Mouse (Mus musculus) hindbrain, embryonic 14.5 days (tissue): ENCODE data around the gene Zfp536. TPM values are rescaled to one million over a fixed set of nuclear protein-coding genes. Genes with fewer than 3 reads are reported as not detected.

ENCODE experiments used
- ATAC-seq: fragments of 200-750 bp; cut with Nextera tagmentation; 2 replicates; pipeline ENCODE4 v1.8.0; 2017; ENCODE audit warnings: moderate number of reproducible peaks, mild to moderate bottlenecking, moderate TSS enrichment, moderate library complexity; ENCODE audit not compliant: low FRiP score
- DNase-seq: peaks from one replicate; pipeline ENCODE4 v3.0.0-alpha.2; 2015; ENCODE audit warnings: low spot score
- H3K27ac ChIP-seq: fragments of 300-500 bp; sonication (generic); 2 replicates; pipeline ENCODE4 v1.5.1; 2014; ENCODE audit warnings: mild to moderate bottlenecking, moderate library complexity
- H3K27me3 ChIP-seq: fragments of 300-500 bp; sonication (generic); 2 replicates; pipeline ENCODE4 v1.6.1; 2014; ENCODE audit warnings: mild to moderate bottlenecking, low read length, mixed read lengths; ENCODE audit not compliant: control insufficient read depth, insufficient read depth
- H3K36me3 ChIP-seq: fragments of 300-500 bp; sonication (generic); replicated peaks from 2 replicates; pipeline ENCODE4 v1.6.1; 2014; ENCODE audit not compliant: control insufficient read depth, insufficient read depth
- H3K4me1 ChIP-seq: fragments of 300-500 bp; sonication (generic); replicated peaks from 2 replicates; pipeline ENCODE4 v1.6.1; 2014; ENCODE audit warnings: antibody characterized with exemption, low read length, mixed read lengths; ENCODE audit not compliant: control insufficient read depth, insufficient read depth
- H3K4me2 ChIP-seq: fragments of 300-500 bp; sonication (generic); replicated peaks from 2 replicates; pipeline ENCODE4 v1.6.1; 2014; ENCODE audit warnings: mild to moderate bottlenecking, moderate library complexity
- H3K4me3 ChIP-seq: fragments of 300-500 bp; sonication (generic); replicated peaks from 2 replicates; pipeline ENCODE4 v1.5.1; 2014; ENCODE audit warnings: mild to moderate bottlenecking, low read length
- H3K9ac ChIP-seq: fragments of 300-500 bp; sonication (generic); 2 replicates; pipeline ENCODE4 v1.6.1; 2014
- H3K9me3 ChIP-seq: fragments of 300-500 bp; sonication (generic); 2 replicates; pipeline ENCODE4 v1.6.1; 2016; ENCODE audit warnings: low read length; ENCODE audit not compliant: control insufficient read depth
- WGBS: fragments of 180-500 bp; shearing (Covaris S2); extraction: QIAGEN DNeasy Blood & Tissue Kit; methylation state at CpG from one replicate; pipeline ENCODE4 v1.1.7; 2014; 5-methylcytosine and 5-hydroxymethylcytosine counted together
- polyA plus RNA-seq: library from polyadenylated mRNA; unstranded; fragments of >200 nt; fragmentation: Nextera tagmentation; extraction: Ambion mirVana; gene quantifications from 2 replicates; pipeline ENCODE4 v1.2.1, GENCODE M21; 2014

Zfp536 gene
- polyA plus RNA-seq, 1 experiment from 2014 or later: 43.0 TPM

GRCm38 (mm10) chr7:37685247-37685646, 88.2 kb downstream of the Zfp536 start:
- no peak for DNase-seq
- H3K36me3 ChIP-seq: no peaks in the 10 kb centered on the region
- ATAC-seq: no peak
- no peaks in the 10 kb centered on the region for H3K9me3 ChIP-seq
- no peaks in the 10 kb centered on the region for H3K27me3 ChIP-seq
- no peak overlapping the region for H3K9ac ChIP-seq
- WGBS: 71% methylated on average over 3 of the region's 3 CpGs
- H3K4me2 ChIP-seq: no peak overlapping the region
- H3K4me3 ChIP-seq: no peak overlapping the region
- H3K27ac ChIP-seq: no peak overlapping the region
- H3K4me1 ChIP-seq: peaks cover 15% of the 10 kb centered on the region

DNA sequence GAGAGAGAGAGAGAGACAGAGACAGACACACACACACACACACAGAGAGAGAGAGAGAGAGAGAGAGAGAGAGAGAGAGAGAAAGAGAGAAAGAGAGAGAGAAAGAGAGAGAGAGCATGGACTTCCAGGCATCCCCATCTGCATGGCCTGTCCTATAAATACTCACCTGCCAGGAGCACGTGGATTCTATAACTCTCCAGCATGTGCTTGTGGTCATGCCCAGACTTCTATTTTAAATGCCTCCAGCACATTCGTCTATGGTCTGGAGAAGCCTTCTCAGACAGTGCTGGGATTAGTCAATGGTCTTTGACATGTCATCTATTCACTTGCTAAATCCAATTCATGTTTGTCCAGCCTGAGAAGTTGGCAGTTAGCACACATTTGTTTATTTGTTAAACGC, 92.1 kb downstream of the Zfp536 start:
- H3K9me3 ChIP-seq: no peaks in the 10 kb centered on the region
- DNase-seq (no peak), ATAC-seq (no peak)
- H3K9ac ChIP-seq: no peak overlapping the region
- H3K27ac ChIP-seq: no peak overlapping the region
- no peak overlapping the region for H3K4me3 ChIP-seq
- no peak overlapping the region for H3K4me2 ChIP-seq
- H3K36me3 ChIP-seq: no peaks in the 10 kb centered on the region
- no peaks in the 10 kb centered on the region for H3K4me1 ChIP-seq
- WGBS: 64% methylated on average over 3 of the region's 3 CpGs
- H3K27me3 ChIP-seq: no peaks in the 10 kb centered on the region

DNA sequence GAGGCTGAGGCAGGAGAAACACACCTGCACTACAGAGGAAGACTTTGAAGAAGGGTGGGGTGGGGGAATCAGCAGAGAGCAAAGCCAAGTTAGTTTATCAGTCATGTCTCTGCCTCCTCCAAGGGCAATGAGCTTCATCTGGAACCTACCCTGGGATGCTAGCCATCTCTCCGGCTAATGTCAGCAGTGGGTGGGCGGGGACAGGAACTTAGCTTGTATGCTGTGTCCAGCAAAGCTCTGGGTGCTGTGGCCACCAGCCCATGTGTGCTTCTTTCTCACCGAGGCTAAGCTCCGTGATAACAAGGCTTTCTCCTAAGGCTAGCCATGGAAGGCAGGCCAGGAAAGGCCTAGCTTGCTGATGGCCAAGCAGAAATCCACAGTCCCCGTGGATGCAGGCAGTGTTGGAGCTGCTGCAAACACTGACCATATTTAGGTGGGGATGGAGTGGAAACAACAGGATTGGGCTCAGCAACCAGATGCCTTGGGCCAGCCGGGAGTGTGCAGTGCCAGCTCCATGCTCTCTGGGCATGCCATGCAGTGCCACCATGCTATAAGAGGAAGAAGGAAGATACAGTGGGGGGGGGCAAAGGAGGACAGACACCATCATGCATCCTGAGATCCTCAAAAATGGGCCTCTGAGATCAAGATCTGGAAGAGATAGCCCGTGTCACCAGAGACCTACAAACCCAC, 109.6 kb downstream of the Zfp536 start:
- 90% methylated on average over 7 of the region's 7 CpGs for WGBS
- Histone ChIP-seq H3K4me2 (no peak overlapping the region), H3K4me1 (peaks cover 21% of the 10 kb centered on the region), H3K9me3 (no peaks in the 10 kb centered on the region), H3K4me3 (no peak overlapping the region), H3K27ac (no peak overlapping the region), H3K36me3 (no peaks in the 10 kb centered on the region), H3K27me3 (no peaks in the 10 kb centered on the region), H3K9ac (no peak overlapping the region)
- ATAC-seq (no peak), DNase-seq (no peak)

- Histone ChIP-seq H3K4me2 (no peak overlapping the region), H3K27me3 (no peaks in the 10 kb centered on the region), H3K9ac (no peak overlapping the region), H3K4me3 (no peak overlapping the region), H3K27ac (no peak overlapping the region), H3K9me3 (no peaks in the 10 kb centered on the region), H3K4me1 (peaks cover 32% of the 10 kb centered on the region), H3K36me3 (no peaks in the 10 kb centered on the region)
- WGBS: 88% methylated on average over 11 of the region's 11 CpGs
- ATAC-seq (no peak), DNase-seq (no peak)
These were observed 124.8 kb downstream of the Zfp536 start for GRCm38 (mm10) chr7:37648671-37649070.

DNA sequence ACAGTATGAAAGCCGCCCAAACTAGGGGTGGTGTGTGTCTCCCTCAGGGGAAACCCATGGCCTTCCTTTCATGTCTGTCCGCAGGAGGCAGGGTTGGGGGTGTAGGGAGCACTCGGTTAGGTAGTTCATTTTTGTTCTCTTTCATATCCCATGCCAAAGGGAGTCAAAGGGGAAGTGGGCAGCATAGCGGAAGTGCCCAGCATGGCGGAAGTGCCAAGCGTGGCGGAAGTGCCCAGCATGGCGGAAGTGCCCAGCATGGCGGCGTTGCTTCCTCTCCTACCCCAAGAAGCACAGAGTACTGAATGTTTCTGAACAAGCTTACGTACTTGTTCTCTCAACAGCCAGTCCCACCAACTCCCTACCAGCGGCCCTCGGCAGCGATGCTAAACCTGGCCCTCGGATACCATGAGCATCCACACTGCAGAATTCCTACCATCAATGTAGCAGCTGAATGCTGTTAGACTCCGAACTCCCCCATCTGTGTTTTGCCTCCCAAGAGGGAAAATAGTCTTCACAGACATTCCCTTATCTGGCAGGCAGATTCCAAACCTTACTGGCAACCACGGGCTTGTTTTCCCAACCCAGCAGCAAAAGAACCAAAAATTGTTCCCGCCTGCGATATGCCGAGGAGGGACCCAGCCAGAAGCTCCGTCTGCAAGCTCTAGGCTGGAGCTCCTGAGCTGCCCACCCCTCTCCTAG, 125.4 kb downstream of the Zfp536 start:
- Histone ChIP-seq H3K9ac (no peak overlapping the region), H3K4me3 (no peak overlapping the region)

GRCm38 (mm10) chr7:37639740-37640397, 133.6 kb downstream of the Zfp536 start:
- H3K4me2 ChIP-seq: no peak overlapping the region
- H3K4me1 ChIP-seq: peaks cover 8% of the 10 kb centered on the region
- H3K27ac ChIP-seq: peak overlapping the region; percentile 40; the same call in 1 of the 2 replicates
- no peak overlapping the region for H3K9ac ChIP-seq
- WGBS: 26% methylated on average over 12 of the region's 12 CpGs
- H3K36me3 ChIP-seq: no peaks in the 10 kb centered on the region
- H3K9me3 ChIP-seq: no peaks in the 10 kb centered on the region
- no peak for ATAC-seq
- no peaks in the 10 kb centered on the region for H3K27me3 ChIP-seq
- no peak overlapping the region for H3K4me3 ChIP-seq
- no peak for DNase-seq

More for the DNA sequence above, 125.4 kb downstream of the Zfp536 start:
- no peaks in the 10 kb centered on the region for H3K36me3 ChIP-seq
- H3K9me3 ChIP-seq: no peaks in the 10 kb centered on the region
- H3K4me1 ChIP-seq: peaks cover 32% of the 10 kb centered on the region
- 90% methylated on average over 21 of the region's 21 CpGs for WGBS
- no peak overlapping the region for H3K4me2 ChIP-seq
- no peaks in the 10 kb centered on the region for H3K27me3 ChIP-seq
- ATAC-seq (no peak), DNase-seq (no peak)
- no peak overlapping the region for H3K27ac ChIP-seq

DNA sequence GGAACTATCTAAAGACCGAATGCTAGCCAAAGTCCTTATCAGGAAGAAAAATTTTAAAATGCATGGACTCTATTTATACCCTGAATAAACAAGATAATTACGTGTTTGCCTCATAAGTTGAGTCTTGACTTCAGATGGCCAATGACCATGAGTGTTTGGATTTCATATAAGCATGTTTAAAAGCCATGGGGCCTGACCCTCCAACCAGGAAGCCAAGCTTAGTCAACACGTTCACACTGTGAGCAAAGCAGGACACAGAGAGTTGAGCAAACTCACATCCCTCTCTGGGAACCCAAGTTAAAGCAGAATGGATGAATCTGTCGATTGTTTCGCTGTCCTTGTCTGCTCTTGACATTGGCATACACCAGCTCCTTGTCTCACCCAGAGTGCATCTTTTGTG, 138.6 kb downstream of the Zfp536 start:
- Histone ChIP-seq H3K27ac (no peak overlapping the region), H3K9me3 (no peaks in the 10 kb centered on the region), H3K4me3 (no peak overlapping the region), H3K9ac (no peak overlapping the region), H3K4me1 (no peaks in the 10 kb centered on the region), H3K36me3 (no peaks in the 10 kb centered on the region), H3K4me2 (no peak overlapping the region), H3K27me3 (no peaks in the 10 kb centered on the region)
- DNase-seq (no peak), ATAC-seq (no peak)
- 65% methylated on average over 5 of the region's 5 CpGs for WGBS

- no peaks in the 10 kb centered on the region for H3K36me3 ChIP-seq
- no peak overlapping the region for H3K4me2 ChIP-seq
- H3K9me3 ChIP-seq: no peaks in the 10 kb centered on the region
- no peak overlapping the region for H3K4me3 ChIP-seq
- no peak for ATAC-seq
- H3K9ac ChIP-seq: no peak overlapping the region
- WGBS: 88% methylated on average over 7 of the region's 7 CpGs
- H3K27ac ChIP-seq: no peak overlapping the region
- DNase-seq: no peak
- H3K27me3 ChIP-seq: no peaks in the 10 kb centered on the region
- H3K4me1 ChIP-seq: peaks cover 23% of the 10 kb centered on the region
These were observed 143.0 kb downstream of the Zfp536 start for GRCm38 (mm10) chr7:37630410-37630809.

DNA sequence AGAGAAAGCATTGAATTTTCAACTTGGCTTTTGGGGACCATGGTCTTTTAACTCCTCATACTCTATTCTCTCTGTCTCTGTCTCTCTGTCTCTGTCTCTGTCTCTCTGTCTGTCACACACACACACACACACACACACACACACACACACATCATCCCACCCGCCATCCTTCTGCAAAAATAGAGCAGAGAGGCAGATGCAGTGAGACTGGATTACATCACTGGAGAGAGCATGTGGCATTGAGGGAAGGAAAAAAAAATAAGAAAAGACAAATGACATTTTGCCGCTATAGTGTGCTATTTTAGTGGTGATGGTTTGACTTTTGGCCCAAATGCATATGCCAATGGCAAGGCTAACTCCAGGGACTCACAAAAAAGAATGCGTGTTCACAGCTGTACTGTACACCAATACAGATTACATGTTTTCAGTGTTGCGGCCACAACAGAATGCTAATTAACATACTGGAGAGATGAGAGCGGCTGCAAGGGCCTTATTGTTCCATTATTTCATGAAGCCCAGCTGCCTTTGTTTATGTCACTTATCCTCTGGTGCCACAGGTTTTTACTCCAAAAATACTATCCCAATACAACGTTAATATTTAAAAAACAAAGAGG, 145.4 kb downstream of the Zfp536 start:
- H3K36me3 ChIP-seq: no peaks in the 10 kb centered on the region
- no peak for ATAC-seq
- H3K27me3 ChIP-seq: no peaks in the 10 kb centered on the region
- no peak overlapping the region for H3K9ac ChIP-seq
- DNase-seq: peak; percentile 47
- no peak overlapping the region for H3K4me2 ChIP-seq
- peaks cover 38% of the 10 kb centered on the region for H3K4me1 ChIP-seq
- 25% methylated on average over 6 of the region's 6 CpGs for WGBS
- H3K27ac ChIP-seq: peak overlapping the region; percentile 81
- H3K4me3 ChIP-seq: no peak overlapping the region
- H3K9me3 ChIP-seq: no peaks in the 10 kb centered on the region
